Mouse (Mus musculus) G1E (cell line): ENCODE data around the gene Tma7. TPM values are rescaled to one million over a fixed set of nuclear protein-coding genes. Genes with fewer than 3 reads are reported as not detected.
A peak's percentile ranks its signal among the peaks of the same experiment; 100 is the strongest.

Experiments used
- ATAC-seq: 2 replicates; pipeline ENCODE4 v1.8.0; 2016; ENCODE audit warnings: mild to moderate bottlenecking; ENCODE audit not compliant: insufficient number of reproducible peaks, poor library complexity, low FRiP score, severe bottlenecking; ENCODE audit errors: extremely low read depth
- DNase-seq: peaks from one replicate; pipeline ENCODE4 v3.0.0; 2012; ENCODE audit warnings: low spot score
- H3K27me3 ChIP-seq: 2 replicates; pipeline ENCODE4 v1.6.1; 2012; ENCODE audit warnings: mild to moderate bottlenecking, low read length, inconsistent platforms; ENCODE audit not compliant: insufficient read depth
- H3K36me3 ChIP-seq: replicated peaks from 2 replicates; pipeline ENCODE3; 2012; ENCODE audit warnings: mild to moderate bottlenecking, inconsistent platforms
- H3K4me1 ChIP-seq: 2 replicates; pipeline ENCODE4 v1.6.1; 2012; ENCODE audit warnings: low read depth, low read length, inconsistent platforms, mixed read lengths; ENCODE audit not compliant: insufficient read depth
- H3K4me3 ChIP-seq: 2 replicates; pipeline ENCODE4 v1.5.1; 2012; ENCODE audit warnings: low read depth, mild to moderate bottlenecking, inconsistent platforms, low read length, moderate library complexity, mixed read lengths
- H3K9me3 ChIP-seq: replicated peaks from 2 replicates; pipeline ENCODE4 v1.6.1; 2012; ENCODE audit warnings: inconsistent platforms
- CTCF ChIP-seq: IDR thresholded peaks from 2 replicates; pipeline ENCODE4 v1.5.1; 2012; ENCODE audit warnings: low read depth, low read length, inconsistent platforms, mixed read lengths
- GATA1 ChIP-seq: IDR thresholded peaks from 2 replicates; pipeline ENCODE4 v1.6.1; 2012; ENCODE audit warnings: borderline replicate concordance, low read length, inconsistent platforms, mixed read lengths
- GATA2 ChIP-seq: IDR thresholded peaks from 2 replicates; pipeline ENCODE4 v1.6.1; 2012; ENCODE audit warnings: low read depth, low read length, inconsistent platforms, borderline replicate concordance
- POLR2AphosphoS5 ChIP-seq: IDR thresholded peaks from 2 replicates; pipeline ENCODE4 v1.6.1; 2012; ENCODE audit warnings: low read depth, low read length, inconsistent platforms; ENCODE audit not compliant: insufficient replicate concordance
- TAL1 ChIP-seq: conservative IDR thresholded peaks from 2 replicates; pipeline ENCODE4 v1.6.1; 2012; ENCODE audit warnings: low read depth, low read length, inconsistent platforms, mixed read lengths
- polyA plus RNA-seq: library from polyadenylated mRNA; stranded (reverse); fragments of >175 nt; gene quantifications from 2 replicates; pipeline ENCODE4 v1.2.3, GENCODE M21; 2012
- total RNA-seq, 2 experiments: library from RNA; stranded (forward) in 1 of 2; stranded (reverse) in 1 of 2; fragments of 200-1000 nt in 1 of 2; fragments of >200 nt in 1 of 2; fragmentation: Nextera tagmentation in 1 of 2; gene quantifications; 2 replicates each; pipeline ENCODE4 v1.2.3; 2014 to 2017

Gene Tma7
- total and polyA plus RNA-seq, 3 experiments, result 230 to 429 (median 413) TPM

DNA sequence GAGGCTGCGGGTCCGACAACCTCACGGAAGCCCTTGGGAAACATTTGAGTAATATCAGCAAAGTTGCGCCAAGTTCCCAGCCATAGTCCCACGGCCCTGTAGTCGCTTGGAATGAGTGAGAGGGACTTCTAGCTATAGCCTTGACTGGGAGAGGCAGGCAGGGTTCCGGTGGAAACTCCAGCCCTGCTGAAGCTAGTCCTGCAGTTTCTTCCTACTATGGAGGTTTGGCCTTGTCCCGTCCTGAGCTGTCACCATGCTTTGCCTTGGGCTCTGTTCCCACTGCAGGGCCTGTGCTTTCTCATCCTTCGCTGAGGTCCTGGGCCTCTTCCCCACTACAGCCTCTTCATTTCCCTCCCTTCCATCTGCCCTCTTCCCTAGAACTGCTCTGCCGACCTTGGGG, 33.8 kb upstream of the Tma7 start:
- Histone ChIP-seq H3K9me3 (no peaks in the 10 kb centered on the region), H3K4me1 (no peaks in the 10 kb centered on the region), H3K27me3 (peaks cover 37% of the 10 kb centered on the region), H3K4me3 (no peak overlapping the region), H3K36me3 (no peaks in the 10 kb centered on the region)
- no peak for ATAC-seq
- no peak for DNase-seq
- TF ChIP-seq CTCF (no peak), POLR2AphosphoS5 (no peak), GATA1 (no peak), GATA2 (no peak), TAL1 (no peak)

DNA sequence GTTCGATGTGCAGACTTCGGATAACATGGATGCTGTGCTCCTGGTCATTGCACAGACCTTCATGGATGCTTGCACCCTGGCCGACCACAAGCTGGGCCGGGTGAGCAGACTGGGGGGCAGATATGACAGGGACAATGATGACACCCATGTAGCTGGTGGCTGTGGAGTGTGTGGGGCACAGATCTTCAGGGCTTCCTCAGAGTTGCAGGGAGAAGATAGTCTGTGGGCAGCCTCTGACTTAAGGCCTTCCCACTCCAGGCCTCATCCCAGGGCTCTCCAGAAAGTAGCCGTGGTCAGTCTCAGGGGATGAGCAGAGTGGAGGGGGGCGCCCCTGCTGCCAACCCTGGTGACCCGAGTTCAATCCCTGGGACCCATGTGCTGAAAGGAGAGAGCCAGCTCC, 32.5 kb upstream of the Tma7 start:
- Histone ChIP-seq H3K9me3 (no peaks in the 10 kb centered on the region), H3K4me1 (no peaks in the 10 kb centered on the region), H3K27me3 (peaks cover 40% of the 10 kb centered on the region), H3K4me3 (no peak overlapping the region), H3K36me3 (no peaks in the 10 kb centered on the region)
- ATAC-seq, result no peak
- DNase-seq, result no peak
- TF ChIP-seq GATA2 (no peak), TAL1 (no peak), POLR2AphosphoS5 (no peak), CTCF (no peak), GATA1 (no peak)

DNA sequence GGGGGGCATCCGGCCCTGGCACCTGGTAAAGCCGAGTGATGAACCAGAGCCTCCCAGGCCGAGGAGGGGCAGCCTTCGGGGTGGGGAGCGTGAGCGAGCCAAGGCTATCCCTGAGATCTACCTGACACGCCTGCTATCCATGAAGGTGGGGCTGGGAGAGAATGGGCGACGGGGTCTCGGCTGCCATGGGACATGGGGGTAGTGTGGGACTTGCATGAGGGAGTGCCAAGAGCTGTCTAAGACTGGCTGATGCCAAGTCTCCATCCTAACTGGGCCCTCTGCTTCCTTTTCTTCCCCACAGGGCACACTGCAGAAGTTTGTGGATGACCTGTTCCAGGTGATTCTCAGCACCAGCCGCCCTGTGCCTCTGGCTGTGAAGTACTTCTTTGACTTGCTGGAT, 31.9 kb upstream of the Tma7 start:
- H3K36me3 ChIP-seq, result no peaks in the 10 kb centered on the region
- DNase-seq (no peak), ATAC-seq (no peak)
- no peak overlapping the region for H3K4me3 ChIP-seq
- peaks cover 40% of the 10 kb centered on the region for H3K27me3 ChIP-seq
- H3K4me1 ChIP-seq, result no peaks in the 10 kb centered on the region
- TF ChIP-seq TAL1 (no peak), GATA2 (no peak), GATA1 (no peak), POLR2AphosphoS5 (no peak), CTCF (no peak)
- no peaks in the 10 kb centered on the region for H3K9me3 ChIP-seq

DNA sequence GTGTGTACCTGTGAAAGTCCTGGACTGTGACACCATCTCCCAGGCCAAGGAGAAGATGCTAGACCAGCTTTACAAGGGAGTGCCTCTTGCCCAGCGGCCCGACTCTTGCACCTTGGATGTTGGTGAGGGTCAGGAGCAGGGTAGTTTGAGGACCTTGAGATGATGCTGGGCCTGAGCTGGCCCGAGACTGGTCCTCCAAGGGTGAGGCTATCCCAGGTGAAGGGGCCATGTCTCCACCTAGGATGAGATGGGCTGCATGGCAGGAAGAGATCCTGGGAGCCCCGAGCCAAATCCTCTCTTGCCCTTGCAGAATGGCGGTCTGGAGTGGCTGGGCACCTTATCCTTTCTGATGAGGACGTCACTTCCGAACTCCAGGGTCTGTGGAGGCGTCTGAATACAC, 30.9 kb upstream of the Tma7 start:
- no peak for ATAC-seq
- no peaks in the 10 kb centered on the region for H3K36me3 ChIP-seq

DNA sequence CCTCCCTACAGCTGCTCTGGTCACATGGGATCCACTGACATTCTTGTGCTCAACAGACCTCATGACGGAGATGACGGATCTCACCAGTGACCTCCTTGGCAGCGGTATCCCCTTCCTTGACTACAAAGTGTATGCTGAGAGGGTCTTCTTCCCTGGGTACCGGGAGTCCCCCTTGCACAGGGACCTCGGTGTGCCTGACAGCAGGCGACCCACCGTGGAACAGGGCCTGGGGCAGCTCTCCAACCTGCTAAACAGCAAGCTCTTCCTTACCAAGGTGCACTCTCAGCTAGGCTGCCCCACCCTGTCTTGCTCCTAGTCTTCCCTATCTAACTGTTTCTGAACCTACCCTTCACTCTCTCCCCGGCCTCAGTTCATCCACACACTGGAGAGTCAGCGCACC, 29.2 kb upstream of the Tma7 start:
- Histone ChIP-seq H3K4me1 (no peaks in the 10 kb centered on the region), H3K27me3 (peaks cover 43% of the 10 kb centered on the region), H3K4me3 (no peak overlapping the region), H3K9me3 (no peaks in the 10 kb centered on the region), H3K36me3 (no peaks in the 10 kb centered on the region)
- ATAC-seq, result no peak
- peak; percentile 0 for DNase-seq
- no peak for TF ChIP-seq TAL1
- no peak for TF ChIP-seq POLR2AphosphoS5
- TF ChIP-seq GATA2, result no peak
- no peak for TF ChIP-seq GATA1
- TF ChIP-seq CTCF, result no peak

More for the DNA sequence above, 30.9 kb upstream of the Tma7 start:
- Histone ChIP-seq H3K4me1 (no peaks in the 10 kb centered on the region), H3K27me3 (peaks cover 44% of the 10 kb centered on the region), H3K9me3 (no peaks in the 10 kb centered on the region), H3K4me3 (no peak overlapping the region)
- peak; percentile 0 for DNase-seq
- TF ChIP-seq GATA1, result no peak
- TF ChIP-seq GATA2, result no peak
- TF ChIP-seq TAL1, result no peak
- TF ChIP-seq CTCF, result no peak
- TF ChIP-seq POLR2AphosphoS5, result no peak

DNA sequence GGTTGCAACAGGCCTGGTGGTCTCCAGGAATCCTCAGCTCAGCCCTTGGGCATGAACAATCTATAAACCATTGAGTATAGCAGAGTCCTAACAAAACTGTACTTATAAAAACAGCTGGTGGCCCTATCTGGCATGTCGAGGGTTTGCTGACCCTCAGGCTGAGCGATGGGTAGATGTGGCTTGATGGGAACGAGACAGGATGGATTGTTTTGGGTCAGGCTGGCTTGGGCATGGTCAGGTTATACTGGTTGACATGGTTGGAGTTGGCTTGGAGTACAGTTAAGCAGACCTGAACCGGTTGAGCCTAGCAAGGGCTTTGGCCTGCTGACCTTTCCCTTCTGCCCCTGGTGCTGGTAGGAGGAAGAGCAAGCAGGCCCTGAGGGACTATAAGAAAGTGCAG, 28.7 kb upstream of the Tma7 start:
- DNase-seq (no peak), ATAC-seq (no peak)
- Histone ChIP-seq H3K27me3 (peaks cover 48% of the 10 kb centered on the region), H3K4me3 (no peak overlapping the region), H3K9me3 (no peaks in the 10 kb centered on the region), H3K4me1 (no peaks in the 10 kb centered on the region), H3K36me3 (no peaks in the 10 kb centered on the region)
- TF ChIP-seq CTCF (no peak), POLR2AphosphoS5 (no peak), GATA2 (no peak), GATA1 (no peak), TAL1 (no peak)

DNA sequence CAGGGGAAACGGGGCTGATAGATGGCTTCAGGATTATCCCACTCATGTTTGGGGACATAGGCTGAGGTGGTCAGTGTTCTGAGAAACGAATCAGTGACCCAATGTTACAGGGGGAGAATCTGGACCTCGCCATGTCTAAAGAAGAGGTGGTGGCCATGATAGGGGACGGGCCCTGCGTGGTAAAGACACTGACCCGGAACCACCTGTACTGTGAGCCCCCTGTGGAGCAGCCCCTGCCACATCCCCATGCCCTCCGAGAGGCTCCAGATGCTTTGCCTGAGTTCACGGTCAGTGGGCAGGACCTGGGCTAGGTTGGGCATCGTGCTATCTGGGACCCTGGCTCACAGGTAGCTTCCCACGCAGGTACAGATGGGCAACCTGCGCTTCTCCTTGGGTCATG, 27.9 kb upstream of the Tma7 start:
- ATAC-seq (no peak), DNase-seq (no peak)
- no peak overlapping the region for H3K4me3 ChIP-seq
- H3K27me3 ChIP-seq, result peaks cover 55% of the 10 kb centered on the region
- H3K4me1 ChIP-seq, result no peaks in the 10 kb centered on the region
- no peaks in the 10 kb centered on the region for H3K36me3 ChIP-seq
- H3K9me3 ChIP-seq, result no peaks in the 10 kb centered on the region
- TF ChIP-seq POLR2AphosphoS5 (no peak), GATA2 (no peak), CTCF (no peak)
